Mouse (Mus musculus) liver, adult 2 months (tissue): ENCODE results near the gene Odaph. TPM values are rescaled to one million over a fixed set of nuclear protein-coding genes. Genes with fewer than 3 reads are reported as not detected.

ENCODE experiments used
- DNase-seq: peaks from one replicate; pipeline ENCODE4 v3.0.0-alpha.2; 2011; ENCODE audit warnings: low read depth, low spot score; ENCODE audit errors: extremely low read depth
- H3K27ac ChIP-seq: fragments of 200-500 bp; replicated peaks from 2 replicates; pipeline ENCODE4 v1.5.1; 2012; ENCODE audit warnings: low read depth, mild to moderate bottlenecking, control low read depth, inconsistent platforms, low read length; ENCODE audit not compliant: insufficient read depth
- H3K27me3 ChIP-seq: fragments of 200-500 bp; 2 replicates; pipeline ENCODE4 v1.6.1; 2012; ENCODE audit warnings: mild to moderate bottlenecking, moderate library complexity, low read length, inconsistent platforms; ENCODE audit not compliant: control insufficient read depth, insufficient read depth
- H3K36me3 ChIP-seq: fragments of 200-500 bp; 2 replicates; pipeline ENCODE4 v1.6.1; 2012; ENCODE audit warnings: low read length, inconsistent platforms; ENCODE audit not compliant: control insufficient read depth, insufficient read depth
- H3K4me1 ChIP-seq: fragments of 200-500 bp; 2 replicates; pipeline ENCODE4 v1.6.1; 2011; ENCODE audit warnings: low read length; ENCODE audit not compliant: control insufficient read depth, insufficient read depth
- H3K4me3 ChIP-seq: fragments of 200-500 bp; 2 replicates; pipeline ENCODE4 v1.5.1; 2011; ENCODE audit warnings: low read depth, mild to moderate bottlenecking, control low read depth, low read length, moderate library complexity; ENCODE audit not compliant: insufficient read depth
- H3K79me2 ChIP-seq: fragments of 200-500 bp; 2 replicates; pipeline ENCODE4 v1.6.1; 2012; ENCODE audit warnings: inconsistent platforms, mild to moderate bottlenecking, low read length, moderate library complexity; ENCODE audit not compliant: control insufficient read depth, insufficient read depth
- H3K9ac ChIP-seq: fragments of 200-500 bp; 2 replicates; pipeline ENCODE4 v1.6.1; 2012; ENCODE audit warnings: low read depth, mild to moderate bottlenecking, control low read depth, inconsistent platforms, low read length
- CTCF ChIP-seq: fragments of 200-500 bp; IDR thresholded peaks from 2 replicates; pipeline ENCODE4 v1.5.1; 2011; ENCODE audit warnings: low read depth, low read length, control low read depth
- POLR2A ChIP-seq: fragments of 200-500 bp; IDR thresholded peaks from 2 replicates; pipeline ENCODE4 v1.6.1; 2011; ENCODE audit warnings: low read length, control low read depth; ENCODE audit not compliant: insufficient read depth; ENCODE audit errors: extremely low read depth
- WGBS: fragments of 180-500 bp; shearing (Covaris S2); methylation state at CpG from one replicate; pipeline ENCODE4 v1.1.7; 2018; 5-methylcytosine and 5-hydroxymethylcytosine counted together
- polyA plus RNA-seq: library from polyadenylated mRNA; depleted of rRNA; stranded (reverse); fragments of >200 nt; gene quantifications from 2 replicates; pipeline ENCODE4 v1.2.3, GENCODE M21; 2012
- total RNA-seq: library from RNA; depleted of rRNA; stranded (reverse); fragments of >200 nt; gene quantifications from 2 replicates; pipeline ENCODE4 v1.2.3, GENCODE M21; 2014

Odaph gene
- total and polyA plus RNA-seq, 2 experiments: not detected

DNA sequence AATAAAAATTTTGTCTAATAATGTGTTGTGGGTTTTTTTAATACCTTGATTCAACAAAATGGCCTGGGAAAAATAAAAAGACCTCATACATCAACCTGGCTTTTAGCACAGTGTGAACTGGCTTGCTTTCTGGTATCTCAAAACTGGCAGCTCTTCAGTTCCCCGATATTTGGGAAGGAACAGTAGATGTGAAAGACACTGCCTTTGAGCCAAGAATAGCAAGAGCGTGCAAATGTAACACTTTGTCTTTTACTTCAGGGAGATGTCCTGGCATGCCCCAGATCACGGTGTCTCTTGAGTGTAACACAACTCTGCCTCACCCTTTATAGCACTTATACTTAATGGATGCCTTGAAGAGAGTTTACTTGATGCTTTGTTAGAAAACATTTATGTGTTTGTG is 15.2 kb upstream of the Odaph start:
- no peak for DNase-seq
- H3K36me3 ChIP-seq: peaks cover 5% of the 10 kb centered on the region
- H3K79me2 ChIP-seq: no peaks in the 10 kb centered on the region
- no peak overlapping the region for H3K27ac ChIP-seq
- 95% methylated on average over 3 of the region's 3 CpGs for WGBS
- H3K9ac ChIP-seq: no peak overlapping the region
- no peaks in the 10 kb centered on the region for H3K4me1 ChIP-seq
- H3K27me3 ChIP-seq: no peaks in the 10 kb centered on the region
- H3K4me3 ChIP-seq: no peak overlapping the region
- TF ChIP-seq POLR2A (no peak), CTCF (no peak)

DNA sequence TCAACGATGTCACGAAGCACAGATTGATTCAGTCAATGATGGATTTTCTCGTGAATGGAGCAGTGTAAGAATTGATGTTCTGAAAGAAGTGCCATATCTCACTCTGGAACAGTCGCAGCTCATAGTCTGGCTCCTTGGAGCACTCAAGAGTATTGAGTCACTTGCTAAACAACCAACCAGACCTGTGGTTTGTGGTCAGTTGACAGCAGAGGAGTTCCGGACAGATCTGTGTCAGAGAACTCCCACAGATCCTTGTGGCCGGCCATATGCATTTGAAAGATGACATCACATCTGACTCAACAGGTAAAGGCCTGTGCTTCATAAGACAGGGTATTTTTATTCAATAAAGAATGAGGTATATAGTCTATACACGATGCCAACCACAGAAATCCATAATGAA is 13.3 kb upstream of the Odaph start:
- H3K79me2 ChIP-seq: no peaks in the 10 kb centered on the region
- peaks cover 1% of the 10 kb centered on the region; the same call in 1 of the 2 replicates for H3K36me3 ChIP-seq

GRCm38 (mm10) chr5:91975758-91976157 is 11.5 kb upstream of the Odaph start:
- Histone ChIP-seq H3K4me3 (no peak overlapping the region), H3K79me2 (no peaks in the 10 kb centered on the region), H3K36me3 (no peaks in the 10 kb centered on the region), H3K27ac (no peak overlapping the region), H3K9ac (no peak overlapping the region), H3K4me1 (no peaks in the 10 kb centered on the region), H3K27me3 (no peaks in the 10 kb centered on the region)
- TF ChIP-seq POLR2A (no peak), CTCF (no peak)
- WGBS: 90% methylated on average over 9 of the region's 9 CpGs
- no peak for DNase-seq

More for the DNA sequence above, 13.3 kb upstream of the Odaph start:
- Histone ChIP-seq H3K27ac (no peak overlapping the region), H3K4me3 (no peak overlapping the region), H3K4me1 (no peaks in the 10 kb centered on the region), H3K9ac (no peak overlapping the region), H3K27me3 (no peaks in the 10 kb centered on the region)
- WGBS: 93% methylated on average over 7 of the region's 7 CpGs
- no peak for DNase-seq
- TF ChIP-seq POLR2A: no peak
- TF ChIP-seq CTCF: no peak

GRCm38 (mm10) chr5:91976566-91977396 is 10.5 kb upstream of the Odaph start:
- H3K27ac ChIP-seq: no peak overlapping the region
- no peak for DNase-seq
- no peaks in the 10 kb centered on the region for H3K79me2 ChIP-seq
- no peak overlapping the region for H3K9ac ChIP-seq
- peaks cover 5% of the 10 kb centered on the region; the same call in 1 of the 2 replicates for H3K4me1 ChIP-seq
- WGBS: 82% methylated on average over 10 of the region's 10 CpGs
- no peak for TF ChIP-seq CTCF
- no peak for TF ChIP-seq POLR2A
- no peak overlapping the region for H3K4me3 ChIP-seq
- H3K27me3 ChIP-seq: no peaks in the 10 kb centered on the region
- H3K36me3 ChIP-seq: no peaks in the 10 kb centered on the region

DNA sequence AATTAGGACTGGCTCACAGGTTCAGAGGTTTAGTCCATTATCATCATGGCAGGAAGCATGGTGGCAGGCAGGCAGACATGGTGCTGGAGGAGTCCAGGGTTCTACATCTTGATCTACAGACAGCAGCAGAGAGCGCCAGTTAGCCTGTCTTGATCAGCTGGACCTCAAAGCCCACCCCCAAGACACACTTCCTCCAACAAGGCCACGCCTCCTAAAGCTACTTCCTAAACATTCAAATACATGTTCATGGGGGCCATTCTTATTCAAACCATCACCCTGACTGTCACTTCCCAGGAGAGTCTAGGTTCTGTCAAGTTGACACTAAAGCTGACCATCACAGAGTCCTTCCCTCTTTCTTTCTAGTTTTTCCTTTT is 9.9 kb upstream of the Odaph start:
- H3K79me2 ChIP-seq: no peaks in the 10 kb centered on the region
- H3K27ac ChIP-seq: no peak overlapping the region
- DNase-seq: no peak
- H3K4me1 ChIP-seq: peaks cover 5% of the 10 kb centered on the region; the same call in 1 of the 2 replicates
- no peaks in the 10 kb centered on the region for H3K27me3 ChIP-seq
- no peak overlapping the region for H3K9ac ChIP-seq
- H3K36me3 ChIP-seq: no peaks in the 10 kb centered on the region
- TF ChIP-seq CTCF: no peak
- TF ChIP-seq POLR2A: no peak
- 92% methylated on average over 2 of the region's 2 CpGs for WGBS
- no peak overlapping the region for H3K4me3 ChIP-seq

DNA sequence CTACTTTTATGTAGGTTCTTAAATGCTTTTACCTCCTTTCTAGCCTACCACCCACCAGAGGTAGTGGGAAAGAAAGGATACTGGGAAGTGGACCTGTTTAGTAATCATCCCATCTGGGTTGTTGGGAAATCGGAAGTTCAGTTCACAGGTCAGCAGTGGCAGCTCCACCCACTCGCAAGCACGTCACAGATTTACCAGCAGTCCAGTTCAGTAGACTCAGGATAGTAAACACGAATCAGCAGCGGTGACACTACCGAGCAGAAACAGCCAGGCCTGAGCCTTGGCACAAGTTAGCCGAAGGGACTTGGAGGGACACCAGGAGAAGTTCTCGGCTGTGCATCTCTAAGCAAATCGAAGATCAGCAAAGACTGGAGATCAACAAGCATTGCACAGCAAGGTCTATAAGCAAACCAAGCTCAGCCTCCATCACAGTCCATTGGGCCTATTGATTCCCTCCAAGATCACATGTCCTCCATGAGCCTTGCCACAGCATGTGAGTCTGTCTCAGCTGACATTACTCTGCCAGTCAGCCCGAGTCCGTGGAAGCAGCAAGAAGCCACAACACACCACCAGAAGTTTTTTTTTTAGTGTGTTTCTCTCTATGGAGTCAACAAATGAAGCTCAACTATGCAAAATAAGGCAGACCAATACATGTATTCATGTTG is 6.0 kb upstream of the Odaph start:
- Histone ChIP-seq H3K4me3 (no peak overlapping the region), H3K36me3 (no peaks in the 10 kb centered on the region), H3K27ac (peak overlapping the region; percentile 75), H3K79me2 (no peaks in the 10 kb centered on the region), H3K4me1 (peaks cover 5% of the 10 kb centered on the region; the same call in 1 of the 2 replicates), H3K9ac (peak overlapping the region; percentile 4; the same call in 1 of the 2 replicates), H3K27me3 (no peaks in the 10 kb centered on the region)
- 23% methylated on average over 11 of the region's 11 CpGs for WGBS
- peak; percentile 95 for DNase-seq
- TF ChIP-seq POLR2A (no peak), CTCF (no peak)
